Mouse (Mus musculus) layer of hippocampus, adult 6 months (tissue): ENCODE results near the gene Rpl26. TPM values are rescaled to one million over a fixed set of nuclear protein-coding genes. Genes with fewer than 3 reads are reported as not detected.

Source experiments
- long read RNA-seq, 2 experiments: library from polyadenylated mRNA; unstranded; transcript quantifications; one replicate each; pipeline ENCODE4 v2.0.0; 2019 to 2020
- polyA plus RNA-seq: library from polyadenylated mRNA; unstranded; fragments of <200 nt; fragmentation: Nextera tagmentation; gene quantifications from 2 replicates; pipeline ENCODE4 v1.2.3, GENCODE M21; 2021

Gene Rpl26
- 3,357 and 3,616 TPM in 2 replicates for polyA plus RNA-seq
- long read RNA-seq, experiment 1, transcript Rpl26-201 (4 exons, 526 nt) = major isoform, 1,179 of 1,239 reads
- long read RNA-seq, experiment 1, partial matches to known transcripts = 18 of 1,239 reads
- long read RNA-seq, experiment 1, other reads (novel, unspliced or antisense) = 39 of 1,239 reads
- long read RNA-seq, experiment 2, transcript Rpl26-201 (4 exons, 526 nt) = major isoform, 85 of 92 reads
- long read RNA-seq, experiment 2, partial matches to known transcripts = 4 of 92 reads
- long read RNA-seq, experiment 2, other reads (novel, unspliced or antisense) = 3 of 92 reads

DNA sequence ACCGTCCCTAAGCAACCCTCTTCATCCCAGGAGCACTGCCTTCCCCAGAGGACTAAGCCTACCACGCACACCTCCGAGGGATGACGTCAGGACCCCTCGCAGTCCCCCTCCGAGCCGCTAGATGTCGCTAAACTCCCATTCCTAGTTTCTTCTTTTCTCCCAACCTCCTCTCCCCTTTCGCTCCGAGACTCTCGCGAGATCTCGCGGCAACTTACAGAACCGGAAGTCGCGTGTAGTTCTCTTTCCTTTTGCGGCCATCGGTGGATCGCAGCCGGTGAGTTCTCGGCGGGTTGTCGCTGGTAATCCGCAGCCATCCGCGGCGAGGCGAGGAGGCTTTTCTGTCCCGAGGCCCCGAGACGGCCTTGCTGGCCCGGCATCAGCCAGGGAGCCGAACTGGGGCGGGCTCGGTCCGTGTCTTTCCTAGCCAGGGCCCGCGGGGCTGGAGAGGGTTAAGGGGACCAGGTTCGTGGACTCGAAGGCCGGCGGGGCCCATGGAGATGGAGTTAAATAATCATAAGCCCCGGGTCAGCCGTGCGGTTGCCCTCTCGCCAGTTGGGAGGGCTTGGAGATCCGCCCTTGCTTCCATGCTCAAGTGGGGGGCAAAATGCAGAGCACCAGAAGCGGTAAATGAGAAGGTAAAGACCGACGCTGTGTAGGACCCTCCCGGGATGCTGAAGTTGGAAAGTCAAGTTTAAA, at the start of gene Rpl26:
Rpl26 (plus strand) TSS at position 233 of the 696 bp plus-strand sequence.

GRCm38 (mm10) chr11:68871748-68872147, 29.6 kb upstream of the Rpl26 start, which contains the start of gene Ndel1:
Ndel1 (minus strand) TSS chr11:68871858.

GRCm38 (mm10) chr11:68888253-68888652, 13.1 kb upstream of the Rpl26 start, which contains the start of gene Rnf222:
Rnf222 (plus strand) TSS chr11:68888553.

DNA sequence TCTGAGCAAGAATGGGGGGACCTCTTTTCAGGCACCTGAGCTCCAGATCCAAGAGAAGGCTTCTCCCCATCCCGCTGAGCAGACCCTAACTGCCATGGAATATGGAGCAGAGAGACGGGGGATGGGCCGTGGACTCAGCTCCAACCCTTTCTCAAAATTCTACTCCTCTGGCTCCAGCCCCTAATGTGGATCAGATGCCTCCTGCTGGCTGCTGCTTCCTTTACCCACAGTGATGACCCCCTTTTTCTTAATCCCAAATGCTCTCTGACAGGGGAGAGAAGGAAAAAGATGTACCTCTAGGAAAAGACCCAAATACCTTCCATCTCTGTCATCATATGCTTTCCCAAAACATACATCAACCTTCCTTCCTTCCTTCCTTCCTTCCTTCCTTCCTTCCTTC, 25.6 kb downstream of the Rpl26 start, which contains the start of gene Odf4:
Odf4 (minus strand) TSS at position 101 of the 400 bp plus-strand sequence.

Other genes with a start within 250 kb of the Rpl26 start
- gene Myh10, start 210.0 kb upstream of the Rpl26 start, polyA plus RNA-seq = 27.4 and 31.9 TPM in 2 replicates
- 71.2 and 71.4 TPM in 2 replicates for gene Ndel1, start 29.7 kb upstream of the Rpl26 start, polyA plus RNA-seq
- not detected in 2 replicates for gene Rnf222, start 13.0 kb upstream of the Rpl26 start, polyA plus RNA-seq
- gene Odf4, start 25.5 kb downstream of the Rpl26 start, polyA plus RNA-seq = not detected in 2 replicates
- gene Arhgef15, start 55.9 kb downstream of the Rpl26 start, polyA plus RNA-seq = 2.4 TPM in 2 replicates
- 1.9 and 2.4 TPM in 2 replicates for gene Slc25a35, start 66.5 kb downstream of the Rpl26 start, polyA plus RNA-seq
- 25.3 and 26.8 TPM in 2 replicates for gene Rangrf, start 73.6 kb downstream of the Rpl26 start, polyA plus RNA-seq
- gene Pfas, start 106.9 kb downstream of the Rpl26 start, polyA plus RNA-seq = 8.4 and 21.6 TPM in 2 replicates
- 16.8 and 19.8 TPM in 2 replicates for gene Ctc1, start 114.3 kb downstream of the Rpl26 start, polyA plus RNA-seq
- 0.54 TPM in 2 replicates for gene Aurkb, start 144.1 kb downstream of the Rpl26 start, polyA plus RNA-seq
- 11.4 and 13.2 TPM in 2 replicates for gene Borcs6, start 158.1 kb downstream of the Rpl26 start, polyA plus RNA-seq
- gene Tmem107, start 169.2 kb downstream of the Rpl26 start, polyA plus RNA-seq = 40.3 and 42.2 TPM in 2 replicates
- 412 and 583 TPM in 2 replicates for gene Vamp2, start 186.9 kb downstream of the Rpl26 start, polyA plus RNA-seq
- gene Per1, start 193.6 kb downstream of the Rpl26 start, polyA plus RNA-seq = 30.5 and 39.5 TPM in 2 replicates
- gene Hes7, start 218.8 kb downstream of the Rpl26 start, polyA plus RNA-seq = 0.53 and 0.58 TPM in 2 replicates
- 0.84 and 0.90 TPM in 2 replicates for gene 9130213A22Rik, start 221.0 kb downstream of the Rpl26 start, polyA plus RNA-seq
- gene Aloxe3, start 224.3 kb downstream of the Rpl26 start, polyA plus RNA-seq = 5.9 and 8.6 TPM in 2 replicates